Mouse (Mus musculus) hematopoietic stem cell, adult 5-6 weeks (primary cell): Measurements from ENCODE around the gene Kif13a. TPM values are rescaled to one million over a fixed set of nuclear protein-coding genes. Genes with fewer than 3 reads are reported as not detected.

Experiments used
- ATAC-seq, 2 experiments: fragments of 125-278 bp in 1 of 2; replicated peaks in 1 of 2; 2 replicates each; pipeline ENCODE4 v1.8.0; 2016 to 2017; ENCODE audit warnings: inconsistent platforms in 2 of 2, mild to moderate bottlenecking in 2 of 2, moderate number of reproducible peaks in 2 of 2, low read depth in 1 of 2, moderate TSS enrichment in 1 of 2; ENCODE audit not compliant: low FRiP score in 2 of 2, poor library complexity in 2 of 2, severe bottlenecking in 2 of 2, insufficient read depth in 1 of 2, low TSS enrichment in 1 of 2
- total RNA-seq: library from RNA; stranded (forward); fragments of 172-1452, 232-1000 nt; gene quantifications from 2 replicates; pipeline ENCODE4 v1.2.3, GENCODE M21; 2017

The Kif13a gene
- total RNA-seq, 1 experiment from 2014 or later, result 54.7 TPM

DNA sequence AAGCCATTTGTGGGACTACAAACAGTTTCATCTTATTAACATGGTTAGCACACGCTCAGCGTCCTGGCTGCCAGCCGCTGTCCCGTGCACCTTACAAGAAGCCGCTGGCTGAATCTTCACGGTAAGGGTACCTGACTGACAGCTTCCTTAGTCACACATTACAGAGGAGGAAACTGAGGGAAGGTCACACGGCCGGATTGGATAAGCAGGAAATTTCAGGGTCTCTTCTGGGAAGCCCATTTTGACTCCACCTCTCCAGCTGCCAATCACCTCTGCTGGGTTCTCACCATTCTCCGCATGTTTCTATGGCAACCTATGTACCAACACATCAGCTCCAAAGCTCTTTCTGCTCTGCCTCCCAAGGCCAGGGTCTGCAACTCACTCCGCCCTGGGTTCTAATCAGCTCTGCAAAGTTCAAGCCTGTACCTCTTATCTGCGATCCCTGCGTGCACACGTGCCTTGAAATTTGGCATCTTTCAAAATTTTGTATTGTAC is 109.9 kb downstream of the Kif13a start:
- no peak for ATAC-seq

DNA sequence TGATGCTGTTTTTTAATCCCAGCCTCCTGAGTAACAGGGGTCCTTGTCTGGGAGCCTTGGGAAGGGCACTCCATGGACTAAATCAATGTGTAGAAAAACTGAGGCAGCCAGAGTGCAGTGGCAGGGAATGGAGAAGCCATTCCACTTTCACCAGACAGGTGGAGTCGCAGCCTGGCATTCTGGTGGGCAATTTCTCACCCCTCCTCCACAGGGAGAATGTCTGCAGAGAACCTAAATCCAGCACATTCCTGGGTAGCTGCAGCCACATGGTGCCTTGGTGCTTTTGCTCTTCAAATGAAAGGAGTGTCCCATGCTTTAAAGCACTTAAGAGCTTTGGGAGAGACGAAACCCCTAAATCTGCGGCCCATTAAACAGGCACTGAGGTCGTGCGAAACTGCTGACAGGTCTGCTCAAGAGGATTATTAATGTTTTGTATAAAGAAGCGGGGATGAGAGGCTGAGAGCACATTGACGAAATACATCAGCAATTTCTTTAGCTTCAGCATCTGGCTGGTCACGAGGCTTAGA is 110.4 kb downstream of the Kif13a start:
- ATAC-seq, result no peak

DNA sequence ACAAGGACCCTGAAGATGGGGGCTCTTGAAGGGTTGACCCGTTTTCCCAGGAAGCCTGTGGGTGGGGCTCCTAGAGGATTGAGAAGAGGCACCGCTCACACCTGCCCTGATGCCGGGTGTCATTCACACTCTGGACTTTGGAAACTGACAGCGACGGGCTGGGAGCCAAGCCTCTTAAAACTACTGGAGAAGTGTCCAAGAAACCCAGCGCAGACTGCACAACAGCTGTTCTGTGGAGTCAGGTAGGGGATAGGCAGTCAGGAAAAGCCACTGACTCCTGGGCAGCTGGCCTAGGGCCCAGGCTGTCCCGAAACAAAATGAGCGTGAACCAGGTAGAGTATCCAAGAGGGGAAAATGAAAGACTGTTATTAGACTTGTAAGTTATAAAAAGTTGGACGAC is 111.3 kb downstream of the Kif13a start:
- no peak for ATAC-seq

DNA sequence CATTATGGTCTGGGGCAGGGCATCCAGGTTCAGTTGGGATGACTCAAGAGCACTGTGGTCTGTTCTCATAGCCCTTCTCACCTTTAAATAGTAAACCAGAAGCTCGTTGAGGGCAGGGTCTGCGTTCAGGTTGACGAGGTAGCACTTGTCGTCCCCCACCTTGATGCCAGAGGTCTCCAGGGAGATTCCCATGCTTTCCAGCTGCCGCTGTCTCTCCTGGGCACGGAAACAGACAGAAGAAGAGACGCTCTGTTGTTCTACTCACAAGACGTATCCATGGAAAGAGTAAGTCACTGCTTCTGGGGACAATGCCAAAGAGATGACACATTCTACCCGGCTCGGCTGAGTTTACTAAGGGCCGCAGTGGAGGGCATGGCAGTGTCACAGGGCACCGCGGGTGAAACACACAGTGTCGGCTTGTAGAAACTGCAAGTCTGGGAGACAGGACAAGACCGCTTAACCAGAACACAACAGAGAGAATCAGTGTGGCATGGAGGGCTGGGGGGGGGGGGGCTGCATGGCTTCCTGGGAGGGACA is 117.0 kb downstream of the Kif13a start:
- ATAC-seq, result no peak

DNA sequence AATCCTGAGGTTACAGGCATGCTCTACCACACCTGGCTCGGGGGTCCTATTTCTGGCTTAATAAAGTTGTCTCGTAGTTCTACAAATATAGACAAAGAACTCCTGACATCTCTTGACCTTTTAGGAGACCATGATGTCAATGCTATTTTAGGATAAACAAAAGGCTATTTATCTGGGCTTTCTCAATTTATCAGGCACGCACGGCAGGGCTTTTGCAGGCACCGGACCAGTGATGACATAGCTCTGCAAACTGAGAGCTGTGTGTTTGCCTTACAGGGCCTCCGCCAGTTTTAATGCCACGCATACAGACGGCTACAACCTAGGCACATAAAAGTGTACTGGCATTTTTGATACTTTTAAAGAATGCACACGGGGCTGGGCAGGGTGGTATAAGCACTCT is 118.0 kb downstream of the Kif13a start:
- no peak for ATAC-seq

DNA sequence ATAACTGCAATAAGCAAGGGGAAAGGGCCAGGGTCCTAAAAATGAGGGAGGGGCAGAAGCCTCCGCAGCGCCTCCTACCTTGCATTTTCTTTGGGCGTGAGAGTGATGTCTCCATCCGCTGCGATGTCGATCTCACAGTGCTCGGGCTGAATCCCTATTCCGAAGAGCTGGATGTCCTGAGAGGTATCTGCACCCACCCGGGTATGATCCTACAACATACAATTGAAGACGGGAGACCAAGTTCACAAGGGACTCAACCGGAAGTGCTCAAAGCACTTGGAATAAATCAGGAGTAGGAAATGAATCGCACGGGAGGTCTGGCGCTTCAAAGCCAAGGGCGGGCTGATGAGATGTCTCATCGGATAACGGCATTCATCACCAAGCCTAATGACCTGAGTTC is 119.1 kb downstream of the Kif13a start:
- no peak for ATAC-seq

DNA sequence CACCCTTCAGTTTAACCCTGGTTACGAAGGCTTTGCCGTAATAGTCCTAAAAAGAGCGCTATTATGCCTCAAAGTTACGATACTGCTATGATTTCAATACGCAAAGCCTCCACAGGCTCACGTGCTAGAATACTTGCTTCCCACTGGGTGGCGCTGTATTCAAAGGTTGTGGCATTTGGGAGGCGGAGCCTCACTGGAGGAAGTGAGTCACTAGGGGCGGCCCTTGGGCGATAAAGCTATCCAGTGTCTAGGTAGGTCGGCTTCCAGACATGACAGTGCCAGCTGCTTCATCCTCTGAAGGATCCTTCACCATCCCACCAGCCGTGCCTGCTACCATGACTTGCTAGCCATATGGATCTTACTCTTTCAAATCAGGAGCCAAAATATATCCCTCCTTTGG is 119.6 kb downstream of the Kif13a start:
- ATAC-seq, result peak in 1 of 2 experiments; percentile 62; a peak in 2 of 4 replicates

DNA sequence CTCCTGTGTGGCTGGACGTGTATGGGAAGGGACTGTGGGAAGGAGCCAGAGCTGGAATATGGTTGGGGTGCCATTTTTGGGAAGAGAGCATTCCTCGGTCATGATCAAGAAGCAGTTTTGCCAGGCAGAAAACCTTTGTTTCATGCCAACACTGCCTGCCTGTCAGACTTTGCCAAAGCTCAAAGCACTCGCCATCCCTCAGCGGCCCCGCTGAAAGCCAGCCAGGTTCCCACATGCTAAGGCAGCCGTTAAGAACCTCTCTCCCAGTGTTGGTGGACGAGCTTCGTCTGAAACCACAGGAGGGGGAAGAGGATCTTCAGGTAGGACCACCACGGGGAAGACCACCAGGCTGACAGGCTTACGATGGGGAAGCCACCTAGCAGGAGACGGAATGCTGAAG is 121.8 kb downstream of the Kif13a start:
- ATAC-seq, result no peak

DNA sequence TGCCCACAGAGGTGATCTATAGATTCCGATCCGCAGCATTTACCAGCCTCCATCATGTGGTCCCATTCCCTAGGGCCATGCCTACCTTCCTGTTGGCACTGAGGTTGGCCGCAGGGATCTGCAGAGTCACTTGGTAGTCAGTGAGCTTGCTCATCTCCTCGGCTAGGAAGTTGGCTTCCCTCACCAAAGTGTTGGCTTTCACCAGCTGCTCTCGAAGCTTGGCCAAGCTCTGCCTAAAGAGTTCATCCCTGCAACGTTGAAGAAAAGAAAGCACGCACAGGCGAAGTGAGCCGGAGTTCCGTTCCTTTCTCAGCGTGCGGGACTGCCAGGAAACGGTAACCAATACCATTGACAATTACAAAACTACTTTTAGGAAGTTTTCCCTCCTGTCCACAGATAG is 128.5 kb downstream of the Kif13a start:
- ATAC-seq, result no peak

DNA sequence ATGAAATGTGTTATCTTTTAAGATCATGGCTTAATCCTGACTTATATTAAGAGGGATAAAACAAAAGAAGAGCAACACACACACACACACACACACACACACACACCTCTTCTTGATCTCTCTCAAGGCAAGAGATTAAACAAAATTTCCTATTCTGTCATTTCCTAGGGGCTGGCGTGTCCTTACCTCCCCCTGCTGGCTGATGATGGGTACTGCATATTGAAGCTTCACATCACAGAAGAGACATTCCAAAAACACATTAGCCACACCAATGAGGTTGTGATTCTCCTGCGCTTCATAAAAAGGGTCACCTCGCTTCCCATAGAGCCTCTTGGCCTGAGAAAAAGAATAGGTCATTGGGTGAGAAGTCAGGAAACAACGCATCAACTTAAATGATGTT is 131.5 kb downstream of the Kif13a start:
- ATAC-seq, result peak in 1 of 2 experiments; percentile 53; a peak in 1 of 4 replicates

DNA sequence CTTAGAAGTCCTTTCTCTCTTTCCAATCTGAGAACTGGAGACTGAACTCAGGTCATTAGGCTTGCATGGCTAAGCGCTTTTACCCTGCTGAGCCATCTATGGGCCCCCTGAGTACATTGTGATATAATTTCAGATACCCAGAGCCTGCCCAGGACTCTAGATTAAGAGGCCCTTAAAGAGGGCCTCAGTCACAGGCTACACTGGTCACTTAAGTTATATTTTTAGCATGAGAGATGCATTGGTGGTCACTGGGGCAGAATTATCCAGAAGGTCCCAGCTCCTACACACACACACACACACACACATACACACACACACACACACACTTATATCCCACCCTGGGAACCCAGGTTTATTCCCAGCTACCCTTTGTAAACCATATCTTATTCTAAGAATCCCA is 133.3 kb downstream of the Kif13a start:
- ATAC-seq, result no peak

DNA sequence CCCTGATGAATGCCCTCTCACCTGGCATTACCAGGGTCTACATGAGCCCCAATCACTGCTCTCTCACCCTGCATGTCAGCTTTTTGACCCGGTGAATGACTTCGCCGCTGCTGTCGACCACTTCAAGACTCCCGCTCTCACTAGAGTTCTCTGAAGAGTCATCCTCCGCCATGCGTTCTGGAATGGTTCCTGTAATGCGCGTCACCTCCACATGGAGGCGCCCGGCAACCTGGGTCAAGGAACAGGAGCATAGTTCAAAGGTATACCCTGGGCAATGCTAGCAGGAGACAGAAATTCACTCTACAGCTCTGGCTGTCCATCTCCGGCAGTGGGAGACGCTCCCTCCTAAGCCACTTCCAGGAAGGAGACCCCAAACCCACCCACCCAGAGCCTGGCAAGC is 135.8 kb downstream of the Kif13a start:
- no peak for ATAC-seq

DNA sequence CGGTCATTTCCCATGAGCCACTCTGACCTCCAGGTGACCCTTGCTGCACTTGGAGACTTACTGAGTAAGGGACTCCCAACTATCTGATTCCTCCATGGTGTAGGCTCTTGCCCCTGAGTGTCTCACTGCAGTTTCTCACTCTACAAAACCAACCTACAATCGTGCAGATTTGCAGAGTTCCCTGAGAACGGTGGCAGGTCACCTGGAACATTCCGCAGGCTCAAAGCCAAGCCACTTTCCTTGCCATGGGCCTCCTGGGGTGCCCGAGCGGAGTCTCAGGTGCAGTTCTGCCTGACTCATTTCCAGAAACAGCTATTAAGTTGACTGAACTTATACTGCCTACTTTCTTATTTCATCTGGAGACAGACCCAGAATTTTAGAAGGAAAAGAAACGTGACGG is 141.2 kb downstream of the Kif13a start:
- ATAC-seq, result no peak

DNA sequence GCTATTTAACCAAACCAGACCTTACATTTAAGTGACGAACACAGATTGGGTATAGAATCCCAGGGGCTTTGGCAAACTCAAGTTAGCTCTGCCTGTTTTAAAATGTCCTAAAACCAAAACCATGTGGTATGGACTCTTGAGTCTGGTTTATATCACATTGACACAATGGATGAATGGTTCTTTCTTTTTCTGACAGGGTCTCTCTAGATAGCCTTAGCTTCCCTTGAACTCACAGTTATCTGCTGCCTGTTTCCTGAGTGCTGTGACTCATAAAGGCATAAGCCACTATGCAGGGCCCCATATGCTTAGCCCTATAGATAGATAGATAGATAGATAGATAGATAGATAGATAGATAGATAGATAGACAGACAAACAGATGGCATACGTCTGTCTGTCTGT is 142.8 kb downstream of the Kif13a start:
- no peak for ATAC-seq

DNA sequence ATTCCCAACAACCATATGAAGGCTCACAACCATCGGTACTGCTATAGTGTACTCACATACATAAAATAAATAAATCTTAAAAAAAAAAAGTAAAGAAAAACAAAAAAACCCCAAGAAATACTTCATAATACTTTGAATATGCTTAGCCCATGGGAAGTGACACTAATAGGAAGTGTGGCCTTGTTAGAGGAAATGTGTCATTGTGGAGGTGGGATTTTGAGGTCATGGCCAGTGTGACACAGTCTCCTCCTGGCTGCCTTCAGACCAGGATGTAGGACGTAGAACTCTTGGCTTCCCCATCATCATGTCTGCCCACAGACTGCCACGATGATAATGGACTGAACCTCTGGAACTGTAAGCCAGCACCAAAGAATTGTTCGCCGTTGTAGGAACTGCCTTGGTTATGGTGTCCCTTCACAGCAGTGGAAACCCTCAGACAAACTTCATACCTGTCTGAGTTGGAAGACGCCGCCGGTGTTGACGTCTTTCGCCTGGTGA is 143.6 kb downstream of the Kif13a start:
- no peak for ATAC-seq

DNA sequence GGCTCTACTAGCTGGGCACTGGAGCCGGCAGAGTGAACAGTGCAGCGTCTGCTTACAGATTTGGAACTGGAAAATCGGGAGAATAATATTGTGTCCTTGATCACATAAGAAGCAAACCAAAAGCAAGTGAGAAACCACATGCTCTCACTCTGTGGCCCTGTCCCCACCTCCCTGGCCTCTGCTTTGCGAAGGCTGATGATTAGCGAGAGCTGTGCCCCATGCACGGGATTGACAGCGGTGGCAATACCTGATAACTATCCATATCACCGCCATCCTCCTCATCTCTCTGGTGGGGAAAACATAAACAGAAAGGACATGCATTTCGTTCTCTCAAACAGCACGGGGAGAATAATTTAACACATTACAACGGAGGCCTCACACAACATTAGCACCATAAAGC is 149.3 kb downstream of the Kif13a start:
- no peak for ATAC-seq

DNA sequence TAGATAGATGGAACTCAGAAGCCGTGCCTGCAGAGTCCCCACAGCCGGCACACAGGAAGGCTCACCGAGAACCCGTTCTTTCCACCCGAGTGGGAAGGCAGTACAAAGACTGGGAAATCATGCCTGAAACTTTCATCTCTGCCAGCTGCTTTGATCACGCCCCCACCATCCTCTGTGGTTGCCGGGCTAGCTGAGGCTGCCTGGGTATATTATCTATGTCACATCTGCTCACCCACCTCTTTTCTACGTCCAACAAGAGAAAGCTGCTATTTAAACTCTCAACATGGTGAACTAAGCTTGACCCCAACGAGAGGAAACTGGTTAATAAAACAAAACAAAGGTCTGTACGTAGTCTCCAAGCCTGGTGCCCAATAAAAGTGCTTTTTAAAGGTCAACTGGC is 149.8 kb downstream of the Kif13a start:
- ATAC-seq, result no peak

DNA sequence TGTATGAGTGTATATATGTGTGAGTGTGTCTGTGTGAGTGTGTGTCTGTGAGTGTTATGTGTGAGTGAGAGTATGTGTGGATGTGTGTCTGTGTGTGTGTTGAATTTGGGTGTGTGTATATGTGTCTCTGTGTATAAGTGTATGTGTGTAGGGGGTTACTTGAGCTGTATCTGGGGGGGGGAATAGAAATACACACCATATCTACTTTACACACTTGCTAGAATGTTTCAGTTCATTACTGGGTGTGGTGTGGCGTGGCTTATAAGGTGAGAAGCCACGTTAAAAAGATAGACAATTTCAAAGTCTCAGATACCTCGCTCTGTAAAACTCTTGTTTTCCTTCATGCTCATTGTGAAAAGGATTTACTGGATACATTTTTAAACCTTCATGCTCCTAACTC is 152.2 kb downstream of the Kif13a start:
- ATAC-seq, result no peak

DNA sequence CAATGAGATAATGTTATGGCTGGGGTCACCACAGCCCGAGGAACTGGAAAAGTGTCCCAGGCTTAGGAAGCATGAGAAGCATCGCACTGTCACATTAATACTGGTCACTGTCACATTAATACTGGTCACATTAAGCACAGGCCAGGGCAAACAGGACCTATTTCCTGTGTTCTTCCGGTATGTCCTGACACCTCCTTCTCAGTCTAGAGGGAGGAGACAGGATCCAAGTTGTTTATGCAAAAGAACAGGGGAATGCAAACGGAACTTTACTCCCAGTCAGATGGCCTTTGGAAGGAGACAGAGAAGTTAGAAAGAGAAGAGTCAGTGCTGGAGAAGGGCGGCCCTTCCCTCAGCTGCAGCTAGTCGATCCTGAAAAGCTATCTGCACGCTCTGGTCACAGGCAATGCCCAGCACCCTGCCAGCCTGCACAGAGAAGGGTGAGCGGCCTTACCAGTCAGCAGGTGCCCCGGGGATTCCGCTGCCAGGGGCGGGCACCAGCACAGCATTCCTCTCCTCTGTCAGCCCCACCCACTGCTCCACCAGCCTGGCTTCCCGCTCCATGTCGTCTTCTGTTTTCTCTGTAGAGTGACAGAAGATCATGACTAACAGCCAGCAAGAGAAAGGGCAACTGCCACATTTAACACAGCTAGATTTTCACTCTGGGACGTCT is 152.9 kb downstream of the Kif13a start:
- ATAC-seq, result no peak
